Mouse (Mus musculus) cortical plate, adult 2 months (tissue): ENCODE measurements around the gene Zfp746. TPM values are rescaled to one million over a fixed set of nuclear protein-coding genes. Genes with fewer than 3 reads are reported as not detected.
"Not testable (repeated sequence)": the region's sequence is repeated elsewhere in the genome, so short reads cannot be mapped to it uniquely, and the experiment has no call there.

Source experiments
- H3K27ac ChIP-seq: fragments of 200-500 bp; 2 replicates; pipeline ENCODE4 v1.5.1; 2012; ENCODE audit warnings: low read length, control low read depth, inconsistent platforms; ENCODE audit not compliant: insufficient read depth
- H3K4me1 ChIP-seq: fragments of 200-500 bp; 2 replicates; pipeline ENCODE4 v1.6.1; 2011; ENCODE audit warnings: low read length; ENCODE audit not compliant: control insufficient read depth, insufficient read depth
- H3K4me3 ChIP-seq: fragments of 200-500 bp; 2 replicates; pipeline ENCODE4 v1.5.1; 2011; ENCODE audit warnings: mild to moderate bottlenecking, low read length, control low read depth; ENCODE audit not compliant: insufficient read depth
- CTCF ChIP-seq: fragments of 200-500 bp; IDR thresholded peaks from 2 replicates; pipeline ENCODE4 v1.5.1; 2011; ENCODE audit warnings: mild to moderate bottlenecking, control low read depth, low read length; ENCODE audit not compliant: insufficient read depth; ENCODE audit errors: extremely low read depth
- POLR2A ChIP-seq: fragments of 200-500 bp; IDR thresholded peaks from 2 replicates; pipeline ENCODE4 v1.6.1; 2011; ENCODE audit warnings: mild to moderate bottlenecking, low read length, control low read depth; ENCODE audit not compliant: insufficient read depth; ENCODE audit errors: extremely low read depth
- polyA plus RNA-seq: library from polyadenylated mRNA; depleted of rRNA; stranded (reverse); fragments of >200 nt; gene quantifications from 2 replicates; pipeline ENCODE4 v1.2.3, GENCODE M21; 2012; rRNA removed

Gene Zfp746
- polyA plus RNA-seq, result 26.3 and 27.0 TPM in 2 replicates

- Histone ChIP-seq H3K4me3 (peak within 1 kb of the TSS; percentile 84), H3K27ac (peak within 1 kb of the TSS; percentile 90), H3K4me1 (peaks cover 10% of the 10 kb centered on the region)
- TF ChIP-seq POLR2A (no peak), CTCF (peak; percentile 50)
Measured at GRCm38 (mm10) chr6:48086471-48086878, at the start of gene Zfp746. Gene Zfp746 (minus strand): TSS chr6:48086593.

DNA sequence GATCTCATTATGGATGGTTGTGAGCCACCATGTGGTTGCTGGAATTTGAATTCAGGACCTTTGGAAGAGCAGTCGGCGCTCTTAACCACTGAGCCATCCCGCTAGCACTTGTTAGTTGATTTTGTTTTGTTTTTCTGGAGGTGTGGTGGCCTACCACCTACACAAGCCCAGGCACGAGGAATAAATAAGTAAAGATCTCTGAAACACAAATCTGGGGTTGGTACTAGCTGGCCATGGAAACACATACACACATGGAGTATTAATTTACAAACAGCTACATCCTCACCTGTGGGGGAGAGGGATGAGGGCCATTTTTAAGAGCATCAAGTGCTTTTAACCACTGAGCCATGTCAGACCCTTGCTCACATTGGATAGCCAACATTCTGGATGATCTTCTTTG lies 34.7 kb upstream of the Zfp746 start:
- not testable (repeated sequence) for H3K27ac ChIP-seq, H3K4me3 ChIP-seq, H3K4me1 ChIP-seq

DNA sequence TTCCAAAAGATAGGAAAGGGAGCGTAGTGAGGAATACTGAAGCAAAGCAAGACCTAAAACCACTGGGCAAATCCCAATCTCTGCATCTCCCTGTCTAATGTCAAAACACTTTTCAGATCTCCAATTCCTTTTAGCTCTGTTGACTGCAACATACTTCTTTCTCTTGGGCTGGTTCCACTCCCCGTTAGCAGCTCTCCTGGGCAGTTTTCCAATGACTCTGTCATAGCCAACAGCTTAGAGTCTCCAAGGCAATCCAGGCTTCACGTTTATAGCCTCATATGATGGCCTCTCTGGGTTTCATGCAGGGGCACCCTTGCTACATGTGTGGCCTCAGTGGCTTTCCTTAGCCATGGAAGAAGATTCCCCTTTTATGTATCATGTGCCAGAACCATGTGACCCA lies 29.6 kb upstream of the Zfp746 start:
- H3K27ac ChIP-seq, result no peak overlapping the region
- TF ChIP-seq POLR2A, result no peak
- H3K4me1 ChIP-seq, result no peaks in the 10 kb centered on the region
- no peak overlapping the region for H3K4me3 ChIP-seq

GRCm38 (mm10) chr6:48086957-48087715 lies 743 bp upstream of the Zfp746 start:
- TF ChIP-seq POLR2A (no peak), CTCF (no peak)
- Histone ChIP-seq H3K4me3 (peak overlapping the region; percentile 84; the same call in 1 of the 2 replicates), H3K4me1 (peaks cover 10% of the 10 kb centered on the region), H3K27ac (no peak overlapping the region)

DNA sequence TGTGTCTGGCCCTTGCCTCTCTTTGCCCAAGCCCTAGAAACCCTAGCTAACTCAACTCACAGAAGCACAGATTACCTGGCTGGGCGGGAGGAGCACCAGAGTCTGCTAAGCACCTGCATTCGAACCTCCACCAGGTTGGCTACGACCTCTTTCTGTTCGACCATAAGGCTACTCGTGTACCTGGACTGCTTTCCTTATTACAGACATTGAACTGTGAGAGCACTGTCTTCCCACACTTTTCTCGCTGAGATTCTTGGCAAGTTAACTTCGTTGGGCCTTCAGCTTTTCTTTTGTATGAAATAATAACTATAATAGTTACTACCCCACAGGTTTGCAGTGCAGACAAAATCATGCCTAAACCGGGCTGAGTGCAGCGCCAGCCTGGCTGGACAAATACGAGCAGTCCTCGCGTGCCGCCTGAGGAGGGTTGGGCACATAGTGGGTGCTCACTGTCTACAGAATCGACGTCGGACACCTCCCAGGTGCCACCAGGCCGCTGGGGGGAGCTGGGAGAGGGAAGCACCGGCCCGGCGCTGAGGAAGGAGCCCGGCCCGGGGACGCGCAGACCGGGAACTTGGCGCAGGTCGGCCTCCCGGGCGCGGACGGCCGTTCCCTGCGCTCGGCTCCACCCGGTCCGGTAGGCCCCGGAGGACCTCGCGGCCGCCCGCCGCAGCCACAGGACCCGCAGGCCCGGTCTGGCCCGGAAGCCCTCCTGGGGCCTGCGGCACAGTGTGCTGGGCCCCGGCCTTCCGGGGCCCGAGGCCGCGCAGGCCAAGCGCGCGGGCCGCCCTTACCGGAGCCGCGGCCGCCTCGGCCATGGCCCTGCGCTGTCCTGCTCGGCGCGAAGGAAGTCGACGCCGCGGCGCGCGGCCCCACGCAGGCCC lies 630 bp downstream of the Zfp746 start:
- TF ChIP-seq POLR2A, result no peak
- H3K4me3 ChIP-seq, result peak overlapping the region; percentile 84
- peaks cover 10% of the 10 kb centered on the region for H3K4me1 ChIP-seq
- H3K27ac ChIP-seq, result peak overlapping the region; percentile 90

GRCm38 (mm10) chr6:48083733-48084191 lies 2.6 kb downstream of the Zfp746 start:
- Histone ChIP-seq H3K4me3 (no peak overlapping the region), H3K4me1 (peaks cover 10% of the 10 kb centered on the region), H3K27ac (no peak overlapping the region)
- TF ChIP-seq POLR2A (no peak), CTCF (no peak)

DNA sequence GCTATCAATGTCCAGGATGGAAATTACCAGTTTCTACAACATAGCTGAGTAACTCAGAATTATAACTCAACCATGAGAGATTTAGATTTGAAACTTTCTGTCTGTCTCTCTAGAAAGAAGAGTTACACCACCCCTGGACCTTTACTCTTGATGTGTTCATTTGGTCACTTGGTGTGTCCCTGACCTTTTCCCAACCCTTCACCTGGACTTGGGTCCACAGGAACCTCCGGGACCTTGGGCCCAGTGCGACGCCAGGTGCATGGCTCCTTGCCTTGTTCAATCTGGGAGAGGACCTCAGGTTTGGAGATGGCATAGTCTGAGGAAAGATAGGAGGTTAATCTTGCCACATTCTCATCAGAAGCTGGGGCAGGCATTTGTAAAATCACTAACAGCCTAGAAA lies 4.4 kb downstream of the Zfp746 start:
- no peak overlapping the region for H3K4me3 ChIP-seq
- peaks cover 10% of the 10 kb centered on the region for H3K4me1 ChIP-seq
- no peak for TF ChIP-seq CTCF
- TF ChIP-seq POLR2A, result no peak
- H3K27ac ChIP-seq, result no peak overlapping the region

GRCm38 (mm10) chr6:48081021-48081420 lies 5.4 kb downstream of the Zfp746 start:
- Histone ChIP-seq H3K27ac (no peak overlapping the region), H3K4me1 (peaks cover 10% of the 10 kb centered on the region), H3K4me3 (no peak overlapping the region)
- TF ChIP-seq CTCF (no peak), POLR2A (no peak)

GRCm38 (mm10) chr6:48073316-48073715 lies 13.1 kb downstream of the Zfp746 start:
- no peak overlapping the region for H3K4me3 ChIP-seq
- TF ChIP-seq CTCF (no peak), POLR2A (no peak)
- no peaks in the 10 kb centered on the region for H3K4me1 ChIP-seq
- H3K27ac ChIP-seq, result no peak overlapping the region

GRCm38 (mm10) chr6:48067492-48067891 lies 18.9 kb downstream of the Zfp746 start:
- TF ChIP-seq POLR2A (no peak), CTCF (no peak)
- no peaks in the 10 kb centered on the region for H3K4me1 ChIP-seq
- H3K27ac ChIP-seq, result no peak overlapping the region
- no peak overlapping the region for H3K4me3 ChIP-seq
